Mouse (Mus musculus) limb, embryonic 12.5 days (tissue): ENCODE results near the gene Cct4. TPM values are rescaled to one million over a fixed set of nuclear protein-coding genes. Genes with fewer than 3 reads are reported as not detected.

ENCODE experiments used
- ATAC-seq: fragments of 200-750 bp; cut with Nextera tagmentation; 2 replicates; pipeline ENCODE4 v1.8.0; 2017; ENCODE audit warnings: low read depth, moderate TSS enrichment; ENCODE audit not compliant: insufficient number of reproducible peaks, insufficient read depth, low FRiP score, low TSS enrichment
- H3K27ac ChIP-seq: fragments of 300-500 bp; sonication (generic); 2 replicates; pipeline ENCODE4 v1.5.1; 2016; ENCODE audit warnings: mild to moderate bottlenecking, moderate library complexity
- H3K27me3 ChIP-seq: fragments of 300-500 bp; sonication (generic); 2 replicates; pipeline ENCODE4 v1.6.1; 2016; ENCODE audit warnings: mild to moderate bottlenecking, moderate library complexity
- H3K36me3 ChIP-seq: fragments of 300-500 bp; sonication (generic); 2 replicates; pipeline ENCODE4 v1.6.1; 2016; ENCODE audit warnings: mild to moderate bottlenecking, moderate library complexity
- H3K4me1 ChIP-seq: fragments of 300-500 bp; sonication (generic); replicated peaks from 2 replicates; pipeline ENCODE4 v1.6.1; 2016
- H3K4me2 ChIP-seq: fragments of 300-500 bp; sonication (generic); 2 replicates; pipeline ENCODE4 v1.6.1; 2016; ENCODE audit warnings: mild to moderate bottlenecking, moderate library complexity
- H3K4me3 ChIP-seq: fragments of 300-500 bp; sonication (generic); replicated peaks from 2 replicates; pipeline ENCODE4 v1.5.1; 2016; ENCODE audit warnings: mild to moderate bottlenecking
- H3K9ac ChIP-seq: fragments of 300-500 bp; sonication (generic); replicated peaks from 2 replicates; pipeline ENCODE4 v1.6.1; 2016; ENCODE audit warnings: mild to moderate bottlenecking, moderate library complexity
- H3K9me3 ChIP-seq: fragments of 300-500 bp; sonication (generic); 2 replicates; pipeline ENCODE4 v1.6.1; 2016; ENCODE audit warnings: mild to moderate bottlenecking, moderate library complexity
- WGBS: fragments of 180-500 bp; shearing (Covaris S2); methylation state at CpG from one replicate; pipeline ENCODE4 v1.1.7; 2016; 5-methylcytosine and 5-hydroxymethylcytosine counted together
- polyA plus RNA-seq: library from polyadenylated mRNA; unstranded; fragments of >200 nt; fragmentation: Nextera tagmentation; extraction: Ambion mirVana; gene quantifications from 2 replicates; pipeline ENCODE4 v1.2.1, GENCODE M21; 2016

Gene Cct4
- polyA plus RNA-seq, 1 experiment from 2014 or later = 347 TPM

GRCm38 (mm10) chr11:22970546-22970945, 19.8 kb upstream of the Cct4 start:
- no peak for ATAC-seq
- Histone ChIP-seq H3K27me3 (no peaks in the 10 kb centered on the region), H3K4me3 (no peak overlapping the region), H3K36me3 (peaks cover 49% of the 10 kb centered on the region), H3K4me2 (no peak overlapping the region), H3K9me3 (peaks cover 52% of the 10 kb centered on the region), H3K4me1 (peaks cover 14% of the 10 kb centered on the region), H3K27ac (no peak overlapping the region), H3K9ac (no peak overlapping the region)
- 100% methylated on average over 1 of the region's 1 CpGs for WGBS

DNA sequence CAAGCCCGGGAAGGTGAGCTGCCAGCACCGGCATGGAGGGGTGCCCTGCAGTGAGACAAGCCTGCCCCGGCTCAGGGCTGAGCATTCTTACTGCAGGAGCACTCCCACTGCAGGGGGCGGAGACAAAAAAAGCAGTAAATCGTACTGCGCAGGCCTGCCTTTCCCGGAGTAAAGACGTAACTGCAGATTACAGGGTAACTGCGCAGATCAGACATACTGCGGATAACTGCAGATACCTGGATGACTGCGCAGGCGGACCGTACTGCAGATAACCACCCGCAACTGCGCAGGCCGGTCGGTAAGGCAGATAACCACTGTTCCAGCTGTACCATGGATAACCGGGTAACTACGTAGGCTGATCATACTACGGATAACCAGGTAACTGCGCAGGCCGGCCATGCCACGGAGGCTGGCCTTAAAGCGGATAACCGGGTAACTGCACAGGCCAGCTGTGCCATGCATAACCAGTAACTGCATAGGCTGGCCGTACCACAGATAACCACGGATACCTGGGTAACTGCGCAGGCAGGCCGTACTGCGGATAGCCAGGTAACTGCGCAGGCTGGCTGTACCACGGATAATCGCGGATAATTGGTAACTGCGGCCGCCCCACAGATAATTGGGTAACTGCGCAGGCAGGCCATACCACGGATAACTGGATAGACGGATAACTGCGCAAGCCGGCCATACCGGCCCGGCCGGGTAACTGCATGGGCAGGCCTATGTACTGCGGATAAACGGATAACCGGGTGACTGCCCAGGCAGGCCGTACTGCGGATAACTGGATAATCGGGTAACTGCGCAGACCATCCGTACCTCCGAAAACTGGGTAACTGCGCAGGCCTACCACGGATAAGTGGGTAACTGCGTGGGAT, 18.2 kb upstream of the Cct4 start, which contains the start of gene Zrsr1:
TSS of gene Zrsr1 (plus strand) at position 171 of the 875 bp plus-strand sequence.
- Histone ChIP-seq H3K27ac (peak within 1 kb of the TSS; percentile 79), H3K4me1 (peaks cover 22% of the 10 kb centered on the region), H3K27me3 (no peaks in the 10 kb centered on the region), H3K9me3 (peaks cover 41% of the 10 kb centered on the region), H3K4me3 (peak within 1 kb of the TSS; percentile 57), H3K9ac (peak within 1 kb of the TSS; percentile 44), H3K4me2 (peak within 1 kb of the TSS; percentile 73), H3K36me3 (peaks cover 53% of the 10 kb centered on the region)
- peak; percentile 78 for ATAC-seq
- 50% methylated on average over 56 of the region's 56 CpGs for WGBS

DNA sequence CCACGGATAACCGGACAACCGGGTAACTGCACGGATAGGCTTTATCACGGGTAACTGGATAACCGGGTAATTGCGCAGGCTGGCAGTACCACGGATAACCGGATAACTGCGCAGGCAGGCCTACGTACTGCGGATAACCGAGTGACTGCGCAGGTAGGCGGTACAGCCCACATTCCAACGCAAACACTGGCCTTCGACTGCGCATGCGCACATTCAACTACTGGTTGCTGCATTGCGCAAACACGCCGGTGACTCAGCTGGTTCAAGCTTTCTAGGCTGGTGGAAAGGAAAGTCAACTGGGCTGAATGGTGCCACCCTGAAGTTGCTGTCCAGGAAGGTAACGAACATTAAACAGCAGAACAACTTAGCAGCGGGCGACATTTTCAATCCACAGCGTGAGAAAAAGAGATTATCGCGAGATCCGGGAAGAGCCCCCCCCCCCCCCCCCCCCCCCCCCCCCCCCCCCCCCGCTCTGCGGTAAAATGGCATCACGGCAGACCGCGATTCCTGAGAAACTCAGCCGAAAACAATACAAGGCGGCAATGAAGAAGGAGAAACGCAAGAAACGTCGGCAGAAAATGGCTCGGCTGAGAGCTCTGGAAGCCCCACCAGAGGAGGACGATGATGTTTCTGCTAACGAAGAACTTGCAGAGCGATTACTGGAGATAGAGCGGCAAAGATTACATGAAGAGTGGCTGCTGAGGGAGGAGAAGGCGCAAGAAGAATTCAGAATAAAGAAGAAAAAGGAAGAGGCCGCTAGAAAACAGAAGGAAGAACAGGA, 17.4 kb upstream of the Cct4 start:
- peaks cover 55% of the 10 kb centered on the region for H3K36me3 ChIP-seq
- no peaks in the 10 kb centered on the region for H3K27me3 ChIP-seq
- peak overlapping the region; percentile 57 for H3K4me3 ChIP-seq
- H3K9me3 ChIP-seq = peaks cover 32% of the 10 kb centered on the region
- ATAC-seq = peak; percentile 39; the same call in 1 of the 2 replicates
- peak overlapping the region; percentile 79 for H3K27ac ChIP-seq
- peak overlapping the region; percentile 73 for H3K4me2 ChIP-seq
- H3K4me1 ChIP-seq = peaks cover 22% of the 10 kb centered on the region
- peak overlapping the region; percentile 61 for H3K9ac ChIP-seq
- 52% methylated on average over 45 of the region's 46 CpGs for WGBS

DNA sequence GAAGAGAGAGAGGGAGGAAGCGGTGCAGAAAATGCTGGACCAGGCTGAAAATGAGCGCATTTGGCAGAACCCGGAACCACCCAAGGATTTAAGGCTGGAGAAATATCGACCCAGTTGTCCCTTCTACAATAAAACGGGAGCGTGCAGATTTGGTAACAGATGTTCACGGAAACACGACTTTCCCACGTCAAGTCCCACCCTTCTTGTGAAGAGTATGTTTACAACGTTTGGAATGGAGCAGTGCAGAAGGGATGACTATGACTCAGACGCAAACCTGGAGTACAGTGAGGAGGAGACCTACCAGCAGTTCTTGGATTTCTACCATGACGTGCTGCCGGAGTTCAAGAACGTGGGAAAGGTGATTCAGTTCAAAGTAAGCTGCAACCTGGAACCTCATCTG, 16.7 kb upstream of the Cct4 start:
- no peak for ATAC-seq
- Histone ChIP-seq H3K4me2 (peak overlapping the region; percentile 64), H3K4me3 (peak overlapping the region; percentile 57), H3K27me3 (no peaks in the 10 kb centered on the region), H3K4me1 (peaks cover 22% of the 10 kb centered on the region), H3K36me3 (peaks cover 55% of the 10 kb centered on the region), H3K9ac (peak overlapping the region; percentile 61), H3K9me3 (peaks cover 31% of the 10 kb centered on the region), H3K27ac (no peak overlapping the region)
- WGBS = 47% methylated on average over 14 of the region's 14 CpGs

GRCm38 (mm10) chr11:22978215-22978614, 12.1 kb upstream of the Cct4 start:
- H3K27ac ChIP-seq = no peak overlapping the region
- WGBS = 90% methylated on average over 3 of the region's 3 CpGs
- ATAC-seq = no peak
- H3K27me3 ChIP-seq = no peaks in the 10 kb centered on the region
- H3K4me1 ChIP-seq = peaks cover 31% of the 10 kb centered on the region
- H3K4me3 ChIP-seq = no peak overlapping the region
- H3K9ac ChIP-seq = no peak overlapping the region
- peaks cover 39% of the 10 kb centered on the region for H3K36me3 ChIP-seq
- peaks cover 9% of the 10 kb centered on the region for H3K9me3 ChIP-seq
- no peak overlapping the region for H3K4me2 ChIP-seq

DNA sequence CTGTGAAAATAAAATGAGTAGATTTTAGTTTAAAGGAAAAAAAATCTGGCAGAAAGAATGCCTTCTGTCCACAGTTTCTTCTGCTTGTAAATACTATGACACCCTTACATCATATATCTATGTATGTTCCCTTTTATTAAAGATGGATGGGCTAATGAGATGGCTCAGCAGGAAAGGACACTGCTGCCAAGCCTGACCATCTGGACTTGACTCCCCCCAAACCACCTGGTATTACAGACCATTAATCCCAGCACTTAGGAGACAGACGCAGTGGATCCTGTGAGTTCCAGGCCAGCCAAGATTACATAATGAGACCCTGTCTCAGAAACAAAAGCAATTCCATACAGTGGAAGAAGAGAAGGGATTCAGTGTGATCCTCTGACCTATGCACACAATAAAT, 11.6 kb upstream of the Cct4 start:
- Histone ChIP-seq H3K4me2 (no peak overlapping the region), H3K9ac (no peak overlapping the region), H3K36me3 (peaks cover 34% of the 10 kb centered on the region), H3K4me1 (peaks cover 31% of the 10 kb centered on the region), H3K9me3 (peaks cover 4% of the 10 kb centered on the region), H3K27ac (no peak overlapping the region), H3K27me3 (no peaks in the 10 kb centered on the region), H3K4me3 (no peak overlapping the region)
- WGBS = 56% methylated on average over 1 of the region's 1 CpGs
- no peak for ATAC-seq

GRCm38 (mm10) chr11:22979221-22979620, 11.1 kb upstream of the Cct4 start:
- WGBS = 87% methylated on average over 1 of the region's 1 CpGs
- Histone ChIP-seq H3K27me3 (no peaks in the 10 kb centered on the region), H3K27ac (no peak overlapping the region), H3K4me1 (peaks cover 26% of the 10 kb centered on the region), H3K9me3 (no peaks in the 10 kb centered on the region), H3K36me3 (peaks cover 29% of the 10 kb centered on the region), H3K4me3 (no peak overlapping the region), H3K9ac (no peak overlapping the region), H3K4me2 (no peak overlapping the region)
- ATAC-seq = no peak

- Histone ChIP-seq H3K27ac (no peak overlapping the region), H3K27me3 (no peaks in the 10 kb centered on the region), H3K9me3 (no peaks in the 10 kb centered on the region), H3K9ac (peak overlapping the region; percentile 73), H3K4me1 (peaks cover 14% of the 10 kb centered on the region), H3K36me3 (peaks cover 23% of the 10 kb centered on the region), H3K4me3 (peak overlapping the region; percentile 67), H3K4me2 (peak overlapping the region; percentile 74)
- ATAC-seq = no peak
- WGBS = 41% methylated on average over 4 of the region's 4 CpGs
Observed at GRCm38 (mm10) chr11:22981041-22981440, 9.3 kb upstream of the Cct4 start.

DNA sequence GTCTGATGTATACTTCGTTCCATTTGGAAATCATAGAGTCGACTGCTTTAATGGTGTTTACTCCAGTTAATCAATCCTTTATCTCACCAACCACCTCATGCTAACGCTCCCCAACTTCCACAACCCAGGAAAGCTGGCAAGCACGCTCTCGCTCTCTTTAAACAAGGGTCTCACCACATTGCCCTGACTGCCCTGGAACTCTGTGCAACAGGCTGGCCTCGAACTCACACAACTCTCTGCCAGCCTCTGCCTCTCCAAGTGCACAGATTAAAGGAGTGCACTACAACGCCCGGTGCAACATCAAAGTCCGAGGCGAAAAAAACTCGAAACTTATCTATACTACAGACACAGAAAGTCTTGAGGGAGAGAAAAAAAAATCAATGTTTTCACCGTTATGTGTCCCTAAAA, 8.8 kb upstream of the Cct4 start:
- Histone ChIP-seq H3K36me3 (peaks cover 19% of the 10 kb centered on the region), H3K4me1 (peaks cover 9% of the 10 kb centered on the region), H3K9me3 (no peaks in the 10 kb centered on the region), H3K27ac (peak overlapping the region; percentile 97), H3K4me3 (peak overlapping the region; percentile 67), H3K9ac (peak overlapping the region; percentile 73), H3K27me3 (no peaks in the 10 kb centered on the region), H3K4me2 (peak overlapping the region; percentile 74)
- peak; percentile 57 for ATAC-seq
- 3% methylated on average over 12 of the region's 12 CpGs for WGBS

- no peaks in the 10 kb centered on the region for H3K27me3 ChIP-seq
- 3% methylated on average over 42 of the region's 42 CpGs for whole genome bisulfite sequencing
- H3K4me3 ChIP-seq = peak within 1 kb of the TSS; percentile 67
- no peaks in the 10 kb centered on the region for H3K9me3 ChIP-seq
- H3K9ac ChIP-seq = peak within 1 kb of the TSS; percentile 73
- H3K4me1 ChIP-seq = peaks cover 9% of the 10 kb centered on the region
- peak within 1 kb of the TSS; percentile 97 for H3K27ac ChIP-seq
- H3K4me2 ChIP-seq = peak within 1 kb of the TSS; percentile 74
- ATAC-seq = peak; percentile 94
- peaks cover 13% of the 10 kb centered on the region for H3K36me3 ChIP-seq
Observed at GRCm38 (mm10) chr11:22981984-22982757, 8.1 kb upstream of the Cct4 start, which contains the start of the genes Gm28048 and Commd1. TSS of gene Gm28048 (minus strand) at chr11:22982090. TSS of gene Commd1 (minus strand) at chr11:22982382.
